Mouse (Mus musculus): ENCODE measurements around the gene Crp. TPM values are rescaled to one million over a fixed set of nuclear protein-coding genes. Genes with fewer than 3 reads are reported as not detected.

The Crp gene
- polyA plus RNA-seq, 1 experiment = not detected

DNA sequence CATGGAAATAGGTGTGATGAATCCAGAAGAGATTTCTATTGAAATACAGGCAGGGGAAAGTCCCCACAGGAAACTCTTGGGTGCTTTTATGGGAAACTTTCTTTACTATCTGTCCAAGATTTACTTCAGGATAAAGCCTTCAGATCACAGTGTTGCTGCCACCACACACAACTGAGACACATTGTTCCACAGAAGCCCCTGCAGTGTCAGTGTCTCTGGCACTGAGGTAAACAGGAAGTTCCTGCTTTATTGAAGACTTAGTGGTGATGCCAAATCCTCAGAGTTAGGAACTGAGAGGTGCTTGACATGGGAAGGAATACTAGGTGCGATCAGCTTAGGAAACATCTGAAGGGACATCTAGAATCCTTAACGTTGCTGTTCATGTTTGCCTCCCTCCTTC, 131.1 kb downstream of the Crp start:
- Histone ChIP-seq H3K4me3 (ENCODE audit: low read depth, low read length) (no peak overlapping the region), H3K27me3 (ENCODE audit: control insufficient read depth, insufficient read depth, low read length) (no peaks in the 10 kb centered on the region), H3K4me1 (ENCODE audit: control insufficient read depth, insufficient read depth, insufficient read length, low read length) (no peaks in the 10 kb centered on the region), H3K36me3 (ENCODE audit: control insufficient read depth, insufficient read depth, low read length) (no peaks in the 10 kb centered on the region), H3K27ac (ENCODE audit: insufficient read depth, low read depth, low read length) (no peak overlapping the region)
- no peak for TF ChIP-seq CTCF (IDR thresholded peaks at IDR 0.05; ENCODE audit: extremely low read depth, insufficient read length, insufficient replicate concordance, low read depth, low read length)
- TF ChIP-seq POLR2A (IDR thresholded peaks at IDR 0.05; ENCODE audit: low read depth, low read length) = no peak
- WGBS = 88% methylated on average over 2 of the region's 2 CpGs

DNA sequence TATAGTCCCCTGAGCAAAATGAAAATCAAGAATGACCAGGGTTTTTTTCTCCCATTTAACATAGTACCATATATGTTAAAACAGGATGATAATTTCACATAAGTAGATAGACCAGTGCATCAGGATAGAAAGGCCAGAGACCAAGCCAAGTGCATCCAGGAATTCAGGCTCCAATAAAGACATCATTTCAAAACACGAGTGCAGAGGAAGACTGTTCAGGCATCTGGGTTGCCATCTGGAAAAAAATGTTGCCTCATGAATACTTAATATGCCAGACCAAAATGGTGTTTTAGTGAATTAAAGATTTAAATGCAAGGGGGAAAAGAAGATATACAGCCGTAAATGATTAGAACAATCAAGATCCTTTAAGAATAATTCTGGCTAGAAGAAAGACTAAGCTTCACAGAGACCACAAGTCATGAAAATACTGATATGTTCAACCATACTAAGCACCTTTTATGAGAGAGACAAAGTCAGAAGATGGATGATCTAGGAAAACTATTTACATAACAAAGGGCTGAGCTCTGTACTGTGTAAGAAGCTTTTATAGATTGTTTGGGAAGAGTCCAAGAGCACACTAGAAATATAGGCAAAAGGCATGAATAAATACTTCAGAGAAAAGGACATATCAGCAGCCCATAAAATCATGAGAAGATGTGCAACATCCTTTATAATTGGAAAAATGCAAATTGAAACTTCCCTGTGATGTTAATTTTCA, 149.3 kb downstream of the Crp start:
- no peak overlapping the region for H3K27ac ChIP-seq (ENCODE audit: insufficient read depth, low read depth, low read length)
- no peaks in the 10 kb centered on the region for H3K36me3 ChIP-seq (ENCODE audit: control insufficient read depth, insufficient read depth, low read length)
- H3K27me3 ChIP-seq (ENCODE audit: control insufficient read depth, insufficient read depth, low read length) = no peaks in the 10 kb centered on the region
- TF ChIP-seq CTCF (IDR thresholded peaks at IDR 0.05; ENCODE audit: extremely low read depth, insufficient read length, insufficient replicate concordance, low read depth, low read length) (no peak), POLR2A (IDR thresholded peaks at IDR 0.05; ENCODE audit: low read depth, low read length) (no peak)
- no peak overlapping the region for H3K4me3 ChIP-seq (ENCODE audit: low read depth, low read length)
- H3K4me1 ChIP-seq (ENCODE audit: control insufficient read depth, insufficient read depth, insufficient read length, low read length) = no peaks in the 10 kb centered on the region
- WGBS = 78% methylated on average over 2 of the region's 2 CpGs

DNA sequence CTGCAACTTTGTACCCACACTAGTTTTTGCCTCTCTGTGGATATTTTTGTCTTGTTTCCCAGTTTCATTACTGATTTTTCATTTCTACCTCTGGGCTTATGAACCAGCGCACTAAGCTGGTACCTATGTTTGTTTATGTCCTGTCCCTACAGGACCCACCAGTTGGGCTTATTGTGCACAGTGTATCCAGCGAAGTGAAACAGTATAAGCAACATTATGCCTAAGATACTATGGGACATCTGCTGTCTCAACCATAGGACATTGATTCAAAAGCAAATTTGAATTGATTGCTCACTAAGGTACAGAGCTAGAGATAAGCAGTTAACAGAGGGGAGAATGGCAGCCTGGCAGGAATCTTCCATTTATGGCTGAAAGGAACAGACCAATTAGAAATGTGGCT, 150.3 kb downstream of the Crp start:
- Histone ChIP-seq H3K36me3 (ENCODE audit: control insufficient read depth, insufficient read depth, low read length) (no peaks in the 10 kb centered on the region), H3K4me3 (ENCODE audit: low read depth, low read length) (no peak overlapping the region), H3K27me3 (ENCODE audit: control insufficient read depth, insufficient read depth, low read length) (no peaks in the 10 kb centered on the region), H3K27ac (ENCODE audit: insufficient read depth, low read depth, low read length) (no peak overlapping the region), H3K4me1 (ENCODE audit: control insufficient read depth, insufficient read depth, insufficient read length, low read length) (no peaks in the 10 kb centered on the region)
- WGBS = 91% methylated on average over 2 of the region's 2 CpGs
- TF ChIP-seq POLR2A (IDR thresholded peaks at IDR 0.05; ENCODE audit: low read depth, low read length) (no peak), CTCF (IDR thresholded peaks at IDR 0.05; ENCODE audit: extremely low read depth, insufficient read length, insufficient replicate concordance, low read depth, low read length) (no peak)

- Histone ChIP-seq H3K4me1 (ENCODE audit: control insufficient read depth, insufficient read depth, insufficient read length, low read length) (no peaks in the 10 kb centered on the region), H3K4me3 (ENCODE audit: low read depth, low read length) (no peak overlapping the region), H3K27ac (ENCODE audit: insufficient read depth, low read depth, low read length) (no peak overlapping the region), H3K36me3 (ENCODE audit: control insufficient read depth, insufficient read depth, low read length) (no peaks in the 10 kb centered on the region), H3K27me3 (ENCODE audit: control insufficient read depth, insufficient read depth, low read length) (no peaks in the 10 kb centered on the region)
- no peak for TF ChIP-seq CTCF (IDR thresholded peaks at IDR 0.05; ENCODE audit: extremely low read depth, insufficient read length, insufficient replicate concordance, low read depth, low read length)
- TF ChIP-seq POLR2A (IDR thresholded peaks at IDR 0.05; ENCODE audit: low read depth, low read length) = no peak
- 75% methylated on average over 4 of the region's 4 CpGs for WGBS
Measured at GRCm38 (mm10) chr1:172875265-172875664, 177.4 kb downstream of the Crp start.

GRCm38 (mm10) chr1:172876675-172877074, 178.8 kb downstream of the Crp start:
- WGBS = 86% methylated on average over 1 of the region's 1 CpGs
- H3K27ac ChIP-seq (ENCODE audit: insufficient read depth, low read depth, low read length) = no peak overlapping the region
- no peaks in the 10 kb centered on the region for H3K36me3 ChIP-seq (ENCODE audit: control insufficient read depth, insufficient read depth, low read length)
- H3K4me1 ChIP-seq (ENCODE audit: control insufficient read depth, insufficient read depth, insufficient read length, low read length) = no peaks in the 10 kb centered on the region
- no peak overlapping the region for H3K4me3 ChIP-seq (ENCODE audit: low read depth, low read length)
- no peak for TF ChIP-seq CTCF (IDR thresholded peaks at IDR 0.05; ENCODE audit: extremely low read depth, insufficient read length, insufficient replicate concordance, low read depth, low read length)
- TF ChIP-seq POLR2A (IDR thresholded peaks at IDR 0.05; ENCODE audit: low read depth, low read length) = no peak
- no peaks in the 10 kb centered on the region for H3K27me3 ChIP-seq (ENCODE audit: control insufficient read depth, insufficient read depth, low read length)

Other genes starting within 250 kb of the Crp start
- gene Slamf9, start 222.7 kb upstream of the Crp start, polyA plus RNA-seq (2012; rRNA removed) = 2.1 TPM in 2 replicates
- 145 and 516 TPM in 2 replicates for gene Igsf9, start 216.3 kb upstream of the Crp start, polyA plus RNA-seq (2012; rRNA removed)
- 149 and 284 TPM in 2 replicates for gene Tagln2, start 198.0 kb upstream of the Crp start, polyA plus RNA-seq (2012; rRNA removed)
- 0.29 and 1.3 TPM in 2 replicates for gene Cfap45, start 177.3 kb upstream of the Crp start, polyA plus RNA-seq (2012; rRNA removed)
- gene Vsig8, start 142.1 kb upstream of the Crp start, polyA plus RNA-seq (2012; rRNA removed) = 0.35 and 1.0 TPM in 2 replicates
- 3.1 and 4.4 TPM in 2 replicates for gene Slamf8, start 107.5 kb upstream of the Crp start, polyA plus RNA-seq (2012; rRNA removed)
- not detected in 2 replicates for gene Fcrl6, start 95.5 kb upstream of the Crp start, polyA plus RNA-seq (2012; rRNA removed)
- gene Dusp23, start 65.1 kb upstream of the Crp start, polyA plus RNA-seq (2012; rRNA removed) = 12.6 and 14.4 TPM in 2 replicates
- not detected in 2 replicates for gene Apcs, start 197.0 kb downstream of the Crp start, polyA plus RNA-seq (2012; rRNA removed)